Mouse (Mus musculus): ENCODE results near the gene Fgfr2. TPM values are rescaled to one million over a fixed set of nuclear protein-coding genes. Genes with fewer than 3 reads are reported as not detected.

Gene Fgfr2
- polyA plus RNA-seq, 1 experiment from 2014 or later = 81.1 TPM

- peak within 1 kb of the TSS; percentile 63 for H3K4me2 ChIP-seq (replicated peaks)
- peaks cover 27% of the 10 kb centered on the region for H3K4me1 ChIP-seq
- H3K9ac ChIP-seq = peak within 1 kb of the TSS; percentile 50
- H3K36me3 ChIP-seq = no peaks in the 10 kb centered on the region
- peak within 1 kb of the TSS; percentile 68 for H3K27ac ChIP-seq
- H3K4me3 ChIP-seq = peak within 1 kb of the TSS; percentile 35
- under 1% methylated on average over 64 of the region's 65 CpGs for WGBS
- H3K9me3 ChIP-seq (replicated peaks) = no peaks in the 10 kb centered on the region
- ATAC-seq (ENCODE audit: low FRiP score) = peak; percentile 66
- H3K27me3 ChIP-seq = peaks cover 97% of the 10 kb centered on the region
These were observed 1580.9 kb downstream of the Fgfr2 start, which contains the start of gene Hmx3 for GRCm38 (mm10) chr7:131542115-131542871. Hmx3 (plus strand) TSS chr7:131542867.

GRCm38 (mm10) chr7:131541184-131542114, 1581.7 kb downstream of the Fgfr2 start:
- 0 out of 2 replicates have a peak overlapping the region, but pooled peaks have one; percentile 50 for H3K9ac ChIP-seq
- H3K4me3 ChIP-seq = peak overlapping the region; percentile 35
- peak overlapping the region; percentile 63 for H3K4me2 ChIP-seq (replicated peaks)
- H3K27ac ChIP-seq = no peak overlapping the region
- no peak for ATAC-seq (ENCODE audit: low FRiP score)
- WGBS = 1% methylated on average over 41 of the region's 41 CpGs
- H3K9me3 ChIP-seq (replicated peaks) = no peaks in the 10 kb centered on the region
- peaks cover 27% of the 10 kb centered on the region for H3K4me1 ChIP-seq
- H3K27me3 ChIP-seq = peaks cover 97% of the 10 kb centered on the region
- H3K36me3 ChIP-seq = no peaks in the 10 kb centered on the region

- Histone ChIP-seq H3K36me3 (no peaks in the 10 kb centered on the region), H3K27ac (no peak overlapping the region), H3K4me2 (replicated peaks) (no peak overlapping the region), H3K9me3 (replicated peaks) (no peaks in the 10 kb centered on the region), H3K4me1 (peaks cover 27% of the 10 kb centered on the region), H3K9ac (no peak overlapping the region), H3K4me3 (0 out of 2 replicates have a peak overlapping the region, but pooled peaks have one; percentile 1), H3K27me3 (peaks cover 82% of the 10 kb centered on the region)
- no peak for ATAC-seq (ENCODE audit: low FRiP score)
- WGBS = 2% methylated on average over 7 of the region's 7 CpGs
These were observed 1583.2 kb downstream of the Fgfr2 start for GRCm38 (mm10) chr7:131539979-131540378.

- Histone ChIP-seq H3K4me3 (no peak overlapping the region), H3K27ac (no peak overlapping the region), H3K9ac (no peak overlapping the region), H3K9me3 (replicated peaks) (no peaks in the 10 kb centered on the region), H3K4me1 (no peaks in the 10 kb centered on the region), H3K27me3 (no peaks in the 10 kb centered on the region), H3K4me2 (replicated peaks) (no peak overlapping the region), H3K36me3 (no peaks in the 10 kb centered on the region)
- ATAC-seq (ENCODE audit: low FRiP score) = no peak
- 70% methylated on average over 2 of the region's 2 CpGs for WGBS
These were observed 1619.4 kb downstream of the Fgfr2 start for GRCm38 (mm10) chr7:131503739-131504138.

- no peak for ATAC-seq (ENCODE audit: low FRiP score)
- no peak overlapping the region for H3K27ac ChIP-seq
- H3K9ac ChIP-seq = no peak overlapping the region
- H3K36me3 ChIP-seq = no peaks in the 10 kb centered on the region
- no peak overlapping the region for H3K4me2 ChIP-seq (replicated peaks)
- H3K4me3 ChIP-seq = no peak overlapping the region
- H3K4me1 ChIP-seq = peaks cover 4% of the 10 kb centered on the region; the same call in 1 of the 2 replicates
- WGBS = 93% methylated on average over 5 of the region's 5 CpGs
- H3K27me3 ChIP-seq = peaks cover 24% of the 10 kb centered on the region
- no peaks in the 10 kb centered on the region for H3K9me3 ChIP-seq (replicated peaks)
These were observed 1644.7 kb downstream of the Fgfr2 start for GRCm38 (mm10) chr7:131478403-131478802.

- 14% methylated on average over 8 of the region's 8 CpGs for WGBS
- H3K27me3 ChIP-seq = peaks cover 17% of the 10 kb centered on the region
- no peak overlapping the region for H3K4me3 ChIP-seq
- no peak overlapping the region for H3K9ac ChIP-seq
- H3K4me2 ChIP-seq (replicated peaks) = no peak overlapping the region
- no peak for ATAC-seq (ENCODE audit: low FRiP score)
- H3K9me3 ChIP-seq (replicated peaks) = no peaks in the 10 kb centered on the region
- H3K4me1 ChIP-seq = peaks cover 4% of the 10 kb centered on the region; the same call in 1 of the 2 replicates
- H3K36me3 ChIP-seq = no peaks in the 10 kb centered on the region
- no peak overlapping the region for H3K27ac ChIP-seq
These were observed 1646.0 kb downstream of the Fgfr2 start for GRCm38 (mm10) chr7:131477140-131477539.

GRCm38 (mm10) chr7:131471551-131471950, 1651.6 kb downstream of the Fgfr2 start:
- 91% methylated on average over 5 of the region's 5 CpGs for WGBS
- H3K27ac ChIP-seq = no peak overlapping the region
- H3K27me3 ChIP-seq = peaks cover 18% of the 10 kb centered on the region

GRCm38 (mm10) chr7:131469506-131469905, 1653.6 kb downstream of the Fgfr2 start:
- no peak for ATAC-seq (ENCODE audit: low FRiP score)
- Histone ChIP-seq H3K9ac (no peak overlapping the region), H3K4me1 (peaks cover 11% of the 10 kb centered on the region), H3K27me3 (peaks cover 14% of the 10 kb centered on the region), H3K4me3 (no peak overlapping the region), H3K4me2 (replicated peaks) (no peak overlapping the region), H3K36me3 (no peaks in the 10 kb centered on the region), H3K27ac (no peak overlapping the region), H3K9me3 (replicated peaks) (no peaks in the 10 kb centered on the region)
- 72% methylated on average over 3 of the region's 3 CpGs for WGBS

More at GRCm38 (mm10) chr7:131471551-131471950, 1651.6 kb downstream of the Fgfr2 start:
- Histone ChIP-seq H3K9me3 (replicated peaks) (no peaks in the 10 kb centered on the region), H3K4me3 (no peak overlapping the region), H3K9ac (no peak overlapping the region), H3K36me3 (no peaks in the 10 kb centered on the region), H3K4me2 (replicated peaks) (no peak overlapping the region), H3K4me1 (peaks cover 2% of the 10 kb centered on the region; the same call in 1 of the 2 replicates)
- no peak for ATAC-seq (ENCODE audit: low FRiP score)

GRCm38 (mm10) chr7:131467312-131467711, 1655.8 kb downstream of the Fgfr2 start:
- ATAC-seq (ENCODE audit: low FRiP score) = no peak
- no peak overlapping the region for H3K4me3 ChIP-seq
- H3K4me2 ChIP-seq (replicated peaks) = no peak overlapping the region
- peaks cover 16% of the 10 kb centered on the region for H3K4me1 ChIP-seq
- no peak overlapping the region for H3K9ac ChIP-seq
- H3K27me3 ChIP-seq = peaks cover 7% of the 10 kb centered on the region
- no peaks in the 10 kb centered on the region for H3K36me3 ChIP-seq
- WGBS = 87% methylated on average over 3 of the region's 3 CpGs
- H3K9me3 ChIP-seq (replicated peaks) = no peaks in the 10 kb centered on the region
- no peak overlapping the region for H3K27ac ChIP-seq

- no peak overlapping the region for H3K9ac ChIP-seq
- no peak overlapping the region for H3K4me3 ChIP-seq
- H3K27ac ChIP-seq = no peak overlapping the region
- WGBS = 35% methylated on average over 3 of the region's 3 CpGs
- 0 out of 2 replicates have a peak, but pooled peaks have one; percentile 23 for ATAC-seq (ENCODE audit: low FRiP score)
- H3K36me3 ChIP-seq = no peaks in the 10 kb centered on the region
- no peaks in the 10 kb centered on the region; the same call in 1 of the 2 replicates for H3K9me3 ChIP-seq (replicated peaks)
- peaks cover 16% of the 10 kb centered on the region for H3K4me1 ChIP-seq
- H3K4me2 ChIP-seq (replicated peaks) = no peak overlapping the region
- H3K27me3 ChIP-seq = peaks cover 7% of the 10 kb centered on the region
These were observed 1657.4 kb downstream of the Fgfr2 start for GRCm38 (mm10) chr7:131465735-131466134.

- H3K9ac ChIP-seq = no peak overlapping the region
- WGBS = 25% methylated on average over 3 of the region's 3 CpGs
- H3K27me3 ChIP-seq = peaks cover 7% of the 10 kb centered on the region
- H3K4me1 ChIP-seq = peaks cover 16% of the 10 kb centered on the region
- no peaks in the 10 kb centered on the region; the same call in 1 of the 2 replicates for H3K9me3 ChIP-seq (replicated peaks)
- H3K4me3 ChIP-seq = no peak overlapping the region
- H3K36me3 ChIP-seq = no peaks in the 10 kb centered on the region
- peak; percentile 81 for ATAC-seq (ENCODE audit: low FRiP score)
- H3K4me2 ChIP-seq (replicated peaks) = no peak overlapping the region
- no peak overlapping the region for H3K27ac ChIP-seq
These were observed 1658.0 kb downstream of the Fgfr2 start for GRCm38 (mm10) chr7:131465117-131465601.

- Histone ChIP-seq H3K36me3 (no peaks in the 10 kb centered on the region; the same call in 1 of the 2 replicates), H3K4me3 (no peak overlapping the region), H3K9me3 (replicated peaks) (no peaks in the 10 kb centered on the region; the same call in 1 of the 2 replicates), H3K27ac (no peak overlapping the region), H3K4me1 (no peaks in the 10 kb centered on the region), H3K4me2 (replicated peaks) (no peak overlapping the region), H3K9ac (no peak overlapping the region), H3K27me3 (no peaks in the 10 kb centered on the region)
- no peak for ATAC-seq (ENCODE audit: low FRiP score)
- 89% methylated on average over 5 of the region's 5 CpGs for WGBS
These were observed 1666.4 kb downstream of the Fgfr2 start for GRCm38 (mm10) chr7:131456714-131457113.

All from hindbrain, embryonic 12.5 days (tissue).